Mouse (Mus musculus): ENCODE measurements around the gene Atxn2l.
"Not testable (repeated sequence)": the region's sequence is repeated elsewhere in the genome, so short reads cannot be mapped to it uniquely, and the experiment has no call there.

The Atxn2l gene

DNA sequence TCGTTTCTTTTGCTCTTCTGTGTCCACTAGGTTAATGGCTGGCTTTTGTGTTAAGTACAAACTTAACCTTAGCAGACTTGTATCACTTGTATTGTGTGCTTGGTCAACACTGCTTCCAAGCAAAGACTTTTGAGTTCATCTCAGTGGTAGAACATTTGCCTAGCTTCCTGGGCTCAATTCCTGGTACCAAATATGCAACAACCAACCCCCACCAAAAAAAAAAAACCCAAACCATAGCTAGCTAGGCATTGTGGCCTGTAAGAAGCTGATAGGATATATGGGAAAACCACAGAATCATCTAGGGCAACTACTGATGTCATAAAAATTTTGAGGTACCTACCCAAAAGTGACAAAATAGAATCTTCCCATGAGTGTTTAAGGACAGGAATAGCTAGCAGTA, 12.2 kb downstream of the Atxn2l start:
- in situ Hi-C loops (cut with MboI): no loop called here

DNA sequence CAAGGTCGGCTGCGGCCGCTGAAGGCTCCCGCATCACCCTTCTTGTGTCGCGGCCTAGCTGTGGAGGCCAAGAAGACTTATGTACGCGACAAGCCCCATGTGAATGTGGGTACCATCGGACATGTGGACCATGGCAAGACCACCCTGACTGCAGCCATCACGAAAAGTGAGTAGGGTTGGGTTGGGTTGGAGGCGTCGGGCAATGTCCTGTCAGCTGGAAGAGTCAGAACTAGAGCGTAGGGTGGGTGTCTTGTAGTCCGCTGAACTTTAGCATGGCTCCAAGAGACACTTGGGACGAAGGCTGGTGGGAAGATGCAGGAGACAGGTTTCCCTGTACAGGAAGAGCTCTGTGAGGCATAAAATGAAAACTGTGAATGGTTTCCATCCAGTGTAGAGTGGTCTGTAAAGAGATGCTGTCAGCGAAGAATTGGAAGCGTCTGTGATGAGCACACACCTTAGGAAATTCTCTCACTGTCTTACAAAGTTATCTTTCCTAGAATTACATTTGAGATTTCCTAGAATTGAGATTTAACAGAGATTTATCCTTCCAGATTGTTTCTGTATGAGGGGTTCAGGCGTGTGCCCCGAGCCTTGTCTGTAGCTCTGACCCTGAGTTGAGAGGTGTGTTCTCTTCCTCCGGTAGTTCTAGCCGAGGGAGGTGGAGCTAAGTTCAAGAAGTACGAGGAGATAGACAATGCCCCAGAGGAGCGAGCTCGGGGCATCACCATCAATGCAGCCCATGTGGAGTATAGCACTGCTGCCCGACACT, 15.4 kb downstream of the Atxn2l start:
- in situ Hi-C loops (cut with MboI): not testable (repeated sequence)

DNA sequence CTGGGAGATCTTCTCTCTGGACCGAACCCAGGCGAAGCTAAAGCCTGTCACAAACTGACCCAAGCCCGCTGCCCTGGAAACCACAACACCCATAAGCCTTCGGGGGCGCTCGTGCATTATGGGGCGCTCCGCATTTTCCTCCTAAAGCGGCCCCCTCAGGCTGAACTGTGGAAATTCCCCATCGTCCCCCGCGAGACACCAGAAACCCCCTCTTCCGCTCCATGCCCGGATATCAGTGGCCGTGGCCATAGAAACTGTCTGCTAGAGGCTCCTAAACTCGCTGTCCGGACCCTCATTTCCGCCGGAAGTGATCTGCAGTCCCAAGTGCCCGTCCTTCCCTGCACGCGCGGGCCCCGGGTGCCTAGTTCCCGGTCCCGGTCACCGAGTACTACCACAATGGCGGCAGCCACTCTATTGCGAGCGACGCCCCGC, 16.2 kb downstream of the Atxn2l start, which contains the start of gene Tufm:
TSS of gene Tufm (plus strand) at position 310 of the 432 bp plus-strand sequence.
- in situ Hi-C loops (cut with MboI): no loop called here

DNA sequence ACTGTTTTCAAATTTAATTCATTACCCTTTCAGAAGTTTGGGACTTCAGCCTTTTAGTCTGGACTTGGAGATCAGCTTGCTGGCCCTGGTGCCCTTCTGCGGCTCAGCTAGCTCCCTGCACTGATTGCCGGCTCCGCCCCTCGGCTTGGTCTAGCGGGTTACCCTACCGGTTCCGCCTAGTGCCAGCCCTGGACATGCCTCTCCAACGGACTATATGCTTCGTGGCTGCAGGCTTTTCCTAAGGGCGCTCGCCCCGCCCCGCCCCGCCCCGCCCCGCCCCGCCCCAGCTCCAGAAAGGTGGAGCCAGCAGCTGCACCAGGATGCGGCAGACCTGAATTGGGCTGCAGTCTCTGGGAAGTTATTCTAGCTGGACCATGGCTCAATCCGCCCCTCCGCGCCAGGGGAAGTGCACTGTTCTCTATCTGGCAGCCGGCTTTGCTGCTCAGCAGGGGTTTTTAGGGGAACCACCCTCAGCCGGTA, 20.8 kb downstream of the Atxn2l start:
- in situ Hi-C loops (cut with MboI): no loop called here

DNA sequence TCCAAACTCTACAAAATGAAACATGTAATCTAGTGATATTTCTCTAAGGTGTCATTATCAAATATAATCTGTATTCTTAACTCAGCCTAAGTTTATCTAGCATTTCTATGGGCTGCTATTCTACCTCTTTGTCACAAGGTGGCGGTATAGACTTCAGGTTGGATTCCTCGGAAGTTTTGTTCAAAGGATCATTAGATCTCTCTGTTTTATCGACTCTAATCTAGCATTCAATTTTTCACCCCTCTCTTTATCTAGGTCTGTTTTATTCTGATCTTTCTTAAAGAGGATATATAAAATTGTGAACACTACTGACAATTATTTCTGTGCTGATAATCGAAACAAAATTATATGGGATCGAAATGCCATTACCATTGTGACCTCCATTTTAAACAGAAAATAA, 21.5 kb downstream of the Atxn2l start:
- in situ Hi-C loops (cut with MboI): no loop called here

DNA sequence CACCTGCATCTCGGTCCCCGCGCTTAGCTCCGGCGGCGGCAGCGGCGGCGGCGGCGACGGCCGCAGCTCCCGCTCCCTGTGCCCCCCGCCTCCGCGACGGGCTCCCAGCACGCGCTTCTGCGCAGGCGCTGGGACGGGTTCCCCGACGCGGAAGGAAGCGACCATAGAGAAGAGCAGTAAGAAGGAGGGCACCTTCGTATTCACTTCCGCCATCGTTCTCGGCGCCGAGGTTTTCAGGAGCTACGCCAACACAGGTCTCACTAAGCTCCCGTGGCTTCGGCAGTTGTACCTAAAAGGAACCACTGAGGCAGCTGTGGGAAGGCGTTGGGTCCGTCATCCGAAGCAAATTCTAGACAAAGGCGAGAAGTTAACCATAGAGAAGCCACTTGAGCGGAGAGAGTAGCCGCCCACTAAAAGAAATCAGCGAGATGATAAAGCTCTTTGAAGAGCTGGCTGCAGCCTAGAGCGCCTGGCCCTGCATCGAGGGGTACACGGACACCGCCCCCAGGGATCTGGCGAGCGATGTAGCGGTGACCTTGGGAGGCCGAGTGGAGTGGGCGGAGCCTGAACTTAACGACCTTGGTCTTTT, 28.1 kb downstream of the Atxn2l start, which contains the start of gene Sh2b1:
TSS of gene Sh2b1 (minus strand) at position 432 of the 589 bp plus-strand sequence.
- in situ Hi-C loops (cut with MboI): no loop called here

DNA sequence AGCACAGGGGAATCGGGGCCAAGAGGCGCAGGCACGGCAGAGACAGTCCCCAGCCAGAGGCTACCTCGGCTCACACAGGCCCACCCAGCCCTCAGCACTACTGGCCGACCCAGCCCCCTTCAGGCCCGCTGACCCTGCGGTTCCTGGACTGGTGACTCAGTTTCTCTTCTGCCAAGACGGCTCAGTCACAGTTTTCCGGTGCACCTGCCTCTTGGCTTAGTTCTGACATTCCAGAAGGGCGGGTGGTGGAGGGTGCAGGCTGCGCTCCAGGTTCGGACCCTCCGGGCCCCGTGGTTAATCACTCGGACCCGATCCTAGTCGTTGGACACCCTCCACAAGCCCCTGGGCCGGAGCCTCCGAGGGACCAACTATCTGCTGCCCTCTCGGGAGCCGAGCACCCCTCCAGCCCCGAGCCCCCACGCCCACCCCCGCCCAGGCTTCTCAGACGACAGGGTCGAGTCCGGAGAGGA, 28.7 kb downstream of the Atxn2l start:
- in situ Hi-C loops (cut with MboI): no loop called here

DNA sequence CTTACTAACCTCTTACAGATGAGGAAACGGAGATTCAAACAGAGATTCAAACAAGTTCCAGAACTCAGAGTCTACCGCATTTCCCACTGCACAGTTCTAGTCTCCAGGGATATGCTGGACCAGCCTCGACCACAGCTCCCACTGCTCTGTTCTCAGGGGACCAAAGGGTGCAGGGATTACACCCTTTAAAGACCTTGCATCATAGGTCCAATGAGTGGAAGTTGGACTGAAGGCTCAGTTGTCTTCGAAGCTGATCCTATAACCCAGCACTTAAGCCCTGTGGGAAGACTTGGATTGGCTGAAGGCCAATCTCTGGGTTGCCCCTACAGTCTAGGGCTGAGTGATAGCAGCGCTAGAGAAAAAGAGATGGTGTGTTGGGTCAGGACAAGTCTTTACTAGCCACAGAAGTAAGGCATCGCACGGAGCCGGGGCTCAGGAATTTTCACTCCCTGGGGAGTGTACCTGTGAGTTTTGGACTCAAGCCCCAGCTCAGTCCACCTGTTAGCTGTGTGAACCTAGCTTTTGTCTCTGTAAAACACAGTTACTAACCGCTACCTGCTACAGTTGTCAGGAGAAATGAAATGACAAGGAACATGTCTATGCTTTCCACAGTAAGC, 29.7 kb downstream of the Atxn2l start:
- in situ Hi-C loops (cut with MboI): no loop called here

DNA sequence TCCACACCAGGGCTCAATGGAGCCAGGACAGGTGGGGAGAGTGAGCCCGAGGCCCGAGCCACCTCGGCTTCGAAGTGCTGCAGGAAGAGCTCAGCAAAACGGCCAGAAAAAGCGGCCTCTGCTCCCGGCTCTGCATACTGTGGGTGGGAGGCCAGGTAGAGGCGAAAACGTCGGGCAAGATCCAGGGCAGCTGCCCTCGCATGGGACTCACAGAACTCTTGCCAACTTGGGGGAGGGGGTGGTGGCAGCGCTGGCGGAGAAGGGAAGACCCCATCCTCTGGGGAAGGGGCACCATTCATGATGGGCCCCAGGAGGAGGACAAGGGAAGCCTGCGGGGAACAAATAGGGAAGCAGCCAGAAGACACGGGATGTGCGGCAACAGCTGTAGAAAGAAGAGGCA, 30.5 kb downstream of the Atxn2l start:
- in situ Hi-C loops (cut with MboI): no loop called here

DNA sequence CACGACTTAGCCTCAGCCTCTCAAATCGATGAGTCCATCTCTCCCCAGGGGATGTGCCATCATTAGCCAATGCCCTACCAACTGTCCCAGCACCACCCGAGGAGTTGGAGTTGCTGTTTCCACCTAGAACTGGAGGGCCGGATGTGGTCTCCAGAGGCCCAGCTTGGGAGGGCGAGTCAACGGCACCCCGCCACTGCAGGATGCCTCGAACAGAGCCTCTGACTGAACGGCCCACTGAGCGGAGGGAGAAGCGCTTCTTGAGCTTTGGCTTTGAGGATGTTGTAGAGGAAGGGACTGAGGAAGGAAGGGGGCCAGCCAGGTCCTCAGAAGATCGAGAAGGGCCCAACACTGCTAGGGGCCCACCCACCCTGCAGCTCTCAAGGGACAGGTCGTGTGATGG, 30.9 kb downstream of the Atxn2l start:
- in situ Hi-C loops (cut with MboI): no loop called here

DNA sequence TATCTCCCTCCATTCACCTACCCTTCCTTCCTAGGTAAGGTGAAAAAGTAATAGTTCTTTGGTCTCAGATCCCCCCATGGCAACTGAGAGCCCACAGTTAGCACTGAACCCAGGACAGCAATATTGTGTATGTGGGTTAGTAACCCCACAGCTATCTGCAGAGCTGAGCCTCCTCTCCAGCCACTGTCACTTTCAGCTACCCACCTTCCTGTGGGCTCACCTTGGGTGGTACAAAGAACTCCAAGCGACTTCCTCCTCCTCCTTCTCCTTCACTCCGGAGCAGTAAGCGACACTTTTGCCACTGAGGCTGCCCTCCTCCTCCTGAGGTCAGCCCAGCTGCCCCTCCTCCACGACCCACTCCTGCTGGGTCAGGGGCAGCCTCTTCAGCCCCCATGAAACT, 31.4 kb downstream of the Atxn2l start:
- in situ Hi-C loops (cut with MboI): no loop called here

DNA sequence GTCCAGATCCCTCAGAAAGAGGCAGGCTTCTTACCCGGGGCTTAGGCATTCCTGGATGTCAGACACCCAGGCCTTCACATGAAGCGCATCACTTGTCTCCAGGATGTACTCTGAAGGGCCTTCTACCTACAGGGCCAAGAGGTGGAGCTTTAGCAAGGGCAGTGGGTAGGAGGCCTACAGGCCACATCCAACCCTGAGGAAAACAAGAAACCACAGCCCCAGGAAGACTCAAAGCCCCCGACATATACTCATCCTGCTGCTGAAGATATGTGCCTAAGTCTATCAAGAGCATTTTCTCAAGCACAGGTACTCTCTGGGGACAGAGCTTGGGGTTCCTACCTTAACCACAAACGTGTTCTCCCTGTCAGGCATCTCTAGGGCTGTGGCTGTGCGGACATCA, 31.9 kb downstream of the Atxn2l start:
- in situ Hi-C loops (cut with MboI): no loop called here

DNA sequence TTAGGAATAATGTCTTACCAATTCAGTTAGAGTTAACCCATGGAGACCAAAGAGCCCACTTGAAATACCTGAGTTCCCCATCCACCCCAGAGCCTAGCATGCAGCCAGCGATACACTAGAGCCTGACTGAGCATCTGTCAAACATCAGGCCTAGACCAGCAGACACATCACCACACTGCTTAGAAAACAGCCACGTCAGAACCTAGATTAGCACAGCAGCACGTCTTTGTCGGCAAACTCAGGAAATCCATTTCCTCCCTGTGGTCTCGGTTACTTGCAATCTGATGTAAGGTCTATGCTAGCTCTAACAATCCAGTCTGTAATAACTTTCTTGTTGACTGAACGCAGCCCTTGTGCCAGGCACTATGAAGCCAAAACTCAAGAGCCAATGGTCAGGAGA, 33.2 kb downstream of the Atxn2l start:
- in situ Hi-C loops (cut with MboI): no loop called here

DNA sequence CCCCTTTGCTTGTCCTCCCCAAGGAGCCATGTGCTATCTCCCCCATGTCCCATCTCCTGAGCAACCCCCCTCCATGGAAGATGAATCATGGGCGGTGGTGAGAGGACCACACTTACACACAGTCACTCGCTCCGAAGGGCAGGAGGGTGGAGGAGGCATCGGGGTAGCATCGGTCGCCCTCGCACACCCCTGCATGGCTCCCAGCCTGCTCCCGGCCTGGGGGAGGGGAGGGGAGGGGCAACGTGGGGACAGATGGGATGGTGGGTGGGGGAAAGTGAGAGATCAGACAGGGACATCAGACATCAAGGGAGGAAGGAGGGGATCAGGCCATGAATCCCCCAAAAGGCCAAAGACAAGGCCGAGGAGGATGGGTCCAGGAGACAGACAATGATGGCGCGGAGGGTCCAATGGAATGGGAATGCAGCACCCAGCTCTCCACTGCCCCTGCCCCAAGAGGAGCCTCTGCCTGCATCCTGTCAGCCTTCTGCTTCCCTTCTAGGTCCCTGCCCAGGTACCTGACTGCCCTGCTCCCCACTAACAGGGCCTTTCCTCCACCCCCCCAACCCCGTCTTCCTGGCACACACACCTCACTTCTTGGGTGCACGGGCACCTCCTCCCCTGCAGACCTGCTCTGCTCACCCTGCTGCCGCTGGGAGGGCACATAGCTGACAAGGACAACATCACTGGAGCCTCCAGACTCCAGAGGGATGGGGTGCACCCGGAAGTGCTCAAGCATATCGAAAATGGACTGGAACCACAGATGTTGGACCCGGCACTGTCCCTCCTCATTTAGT, 35.2 kb downstream of the Atxn2l start:
- in situ Hi-C loops (cut with MboI): no loop called here

DNA sequence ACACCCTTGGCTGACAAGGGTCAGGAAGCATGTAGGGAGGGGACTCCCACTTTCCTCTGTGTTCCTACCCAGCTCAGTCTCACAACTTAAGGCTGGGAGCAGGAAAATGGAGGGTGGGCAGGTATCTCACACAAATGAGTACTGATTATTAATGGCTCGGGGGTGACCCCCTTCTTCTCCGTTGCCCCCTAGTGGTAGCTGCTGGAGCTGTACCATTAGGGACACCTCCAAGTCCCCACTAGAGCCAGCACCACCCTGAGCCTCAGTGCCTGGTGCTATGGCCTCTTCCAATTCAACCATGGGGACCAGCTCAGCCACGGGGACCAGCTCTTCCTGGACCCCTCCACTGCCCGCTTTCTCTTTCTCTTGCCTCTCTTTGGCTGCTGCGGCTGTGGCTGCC, 36.0 kb downstream of the Atxn2l start:
- in situ Hi-C loops (cut with MboI): no loop called here

DNA sequence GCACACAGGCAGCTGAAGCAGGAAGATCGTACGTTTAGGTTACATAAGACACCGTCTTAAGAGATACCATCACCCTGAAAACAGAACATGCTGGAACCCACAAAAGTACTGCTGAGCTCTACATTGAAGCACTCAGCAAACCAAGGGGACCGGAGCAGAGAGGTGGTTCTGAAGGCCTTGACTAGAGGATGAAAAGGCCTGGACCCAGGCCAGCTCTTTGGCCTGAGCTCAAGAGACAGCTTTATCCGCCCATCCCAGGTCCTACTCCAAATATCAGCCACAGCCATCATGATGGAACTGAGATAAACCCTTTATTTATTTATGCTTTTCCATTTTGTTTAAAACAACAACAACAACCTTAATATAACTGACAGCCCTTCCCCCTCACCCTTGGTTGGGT, 36.5 kb downstream of the Atxn2l start:
- in situ Hi-C loops (cut with MboI): no loop called here

DNA sequence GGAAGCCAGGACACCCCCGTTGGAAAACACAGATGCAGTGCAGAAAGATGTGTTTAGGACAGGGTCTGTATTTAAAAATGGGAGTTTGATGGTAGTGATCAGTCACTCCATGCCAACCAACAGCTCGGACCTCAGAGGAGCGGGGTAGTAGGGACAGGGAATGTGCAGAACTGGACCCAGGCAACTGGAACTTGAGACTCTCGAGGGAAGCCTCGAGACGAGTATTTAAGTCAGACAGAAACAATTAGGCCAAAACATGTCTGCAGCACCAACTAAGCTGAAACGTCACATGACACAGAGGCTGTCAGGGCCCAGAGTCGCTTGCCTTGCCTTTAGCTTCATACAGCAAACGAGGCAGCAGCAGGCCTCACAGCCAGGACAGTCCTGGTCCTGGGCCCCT, 37.1 kb downstream of the Atxn2l start:
- in situ Hi-C loops (cut with MboI): no loop called here

DNA sequence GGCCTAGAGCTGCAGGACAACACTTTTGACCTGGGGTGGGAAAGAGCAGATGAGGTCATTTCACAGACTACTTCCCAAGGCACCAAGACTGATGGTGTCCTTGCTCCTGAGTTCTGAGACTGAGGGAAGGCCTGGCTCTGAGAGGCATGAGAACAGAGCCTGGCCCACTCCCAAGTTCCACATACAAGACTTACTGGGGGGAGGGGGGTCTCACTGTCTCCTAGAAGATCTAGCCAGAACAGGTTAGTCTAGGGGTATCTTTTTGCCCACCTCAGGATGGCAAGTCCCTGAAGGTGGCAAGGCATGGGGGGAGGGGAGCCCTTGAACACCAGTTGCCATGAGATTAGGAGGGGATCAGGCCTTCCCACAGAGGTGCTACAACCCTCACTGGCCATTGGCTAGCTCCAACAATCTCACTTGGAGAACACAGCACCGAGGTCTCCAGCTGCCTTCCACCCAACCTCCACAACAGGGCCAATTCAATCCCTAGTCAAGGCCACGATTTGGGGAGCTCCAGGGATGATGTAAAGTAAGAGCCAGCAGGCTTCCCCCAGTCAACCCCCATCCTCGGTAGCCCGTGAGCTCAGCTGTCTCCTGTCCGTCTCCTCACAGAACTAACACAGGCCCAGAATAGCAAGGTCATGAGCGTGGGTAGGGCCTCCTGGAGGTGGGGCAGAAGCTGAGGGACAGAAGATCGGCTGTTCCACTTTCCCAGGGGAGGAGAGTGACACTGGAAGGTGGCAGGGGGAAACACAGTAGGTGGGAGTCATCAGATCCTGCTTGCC, 37.8 kb downstream of the Atxn2l start:
- in situ Hi-C loops (cut with MboI): no loop called here

DNA sequence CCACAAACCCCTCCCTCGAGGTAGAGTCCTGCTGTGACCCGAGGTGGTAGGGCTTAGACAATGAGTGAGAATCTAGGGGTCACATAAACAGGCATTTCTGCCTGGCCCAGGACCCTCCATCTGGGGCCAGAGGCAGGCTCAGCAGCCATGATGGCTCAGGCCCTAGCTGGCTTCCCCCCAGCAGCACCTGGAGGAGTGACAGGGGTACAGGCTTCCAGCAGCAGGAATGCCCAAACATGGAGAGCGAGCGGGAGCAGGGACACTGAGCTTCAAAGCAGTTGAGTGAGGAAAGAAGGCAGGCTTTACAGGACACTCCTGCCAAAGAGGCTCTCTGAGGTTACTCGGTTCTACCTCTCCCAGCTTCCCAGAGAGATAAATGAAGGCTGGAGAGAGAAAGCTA, 38.4 kb downstream of the Atxn2l start:
- in situ Hi-C loops (cut with MboI): no loop called here

DNA sequence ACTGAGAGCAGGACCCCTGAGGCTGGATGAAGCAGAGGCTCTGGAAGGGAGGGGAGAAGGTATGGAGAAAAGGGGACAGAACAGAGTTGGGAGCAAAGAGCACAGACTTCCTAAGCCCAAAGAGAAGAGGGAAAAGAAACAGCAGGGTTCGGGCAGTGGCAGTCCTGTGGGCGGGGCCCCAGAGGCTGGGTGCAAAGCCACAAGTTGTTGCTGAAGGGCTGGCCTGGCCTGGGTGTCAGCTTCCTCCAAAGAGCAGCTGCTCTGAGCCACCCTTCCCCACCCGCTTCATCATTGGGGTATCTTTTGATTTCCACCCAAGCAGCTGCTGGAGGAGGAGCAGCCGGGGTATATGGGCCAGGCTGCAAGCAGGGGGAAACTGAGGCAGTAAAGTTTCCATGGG, 39.1 kb downstream of the Atxn2l start:
- in situ Hi-C loops (cut with MboI): no loop called here

DNA sequence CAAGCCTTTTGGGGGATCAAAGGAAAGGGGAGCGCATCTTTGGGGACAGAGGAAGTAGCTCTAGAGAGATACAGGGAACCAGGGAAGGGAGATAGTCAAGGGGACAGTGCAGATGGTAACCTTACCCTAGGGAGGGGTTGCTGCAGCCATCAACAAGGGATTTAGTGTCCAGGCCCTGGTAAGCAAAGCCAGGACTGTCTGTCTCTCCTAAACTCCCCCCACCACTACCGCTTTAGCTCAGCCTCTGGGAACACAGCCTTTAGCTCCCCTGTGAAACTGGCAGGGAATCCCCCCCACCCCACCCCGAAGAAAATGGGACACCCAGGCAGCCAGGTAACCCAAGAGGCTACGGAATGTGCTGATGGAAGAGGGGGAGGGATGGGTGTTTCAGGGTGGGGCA, 39.7 kb downstream of the Atxn2l start:
- in situ Hi-C loops (cut with MboI): no loop called here
